Mouse (Mus musculus): Measurements from ENCODE around the gene Inhbc.
"Not testable (repeated sequence)": the region's sequence is repeated elsewhere in the genome, so short reads cannot be mapped to it uniquely, and the experiment has no call there.

GRCm38 (mm10) chr10:127309167-127309566 is 61.1 kb downstream of the Inhbc start:
- not testable (repeated sequence) for TF ChIP-seq CTCF, EP300 (IDR thresholded peaks at IDR 0.05; ENCODE audit: low read depth)

All from heart, postnatal 0 days (tissue).